Mouse (Mus musculus): ENCODE data around the gene Ptprn2.

DNA sequence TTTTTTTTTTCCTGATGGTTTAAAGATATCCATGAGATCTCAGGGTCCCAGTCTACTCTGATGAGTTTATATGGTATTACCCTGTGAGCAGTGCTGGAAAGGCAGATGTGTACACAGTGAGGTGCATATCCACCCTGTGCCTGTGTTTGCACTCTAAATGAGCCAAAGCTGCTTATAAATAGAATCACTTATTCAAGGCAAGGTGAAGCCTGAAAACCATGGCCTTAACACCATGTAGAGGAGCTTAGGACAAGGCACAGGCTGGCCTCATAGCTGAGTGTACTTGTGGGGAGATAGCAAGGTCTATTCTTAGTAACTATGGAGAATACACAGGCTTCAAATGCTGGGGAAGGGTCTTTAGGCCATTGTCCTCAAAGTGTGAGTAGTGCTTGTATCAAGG is 13.1 kb downstream of the Ptprn2 start:
- TF ChIP-seq CTCF (IDR thresholded peaks at IDR 0.05; ENCODE audit: low read depth, low read length): no peak
- TF ChIP-seq TAL1 (conservative IDR thresholded peaks at IDR 0.05; ENCODE audit: low read depth, low read length): no peak
